Mouse (Mus musculus) MEL (cell line): ENCODE measurements around the gene Hps4. TPM values are rescaled to one million over a fixed set of nuclear protein-coding genes. Genes with fewer than 3 reads are reported as not detected.

ENCODE experiments used
- DNase-seq: peaks from one replicate; pipeline ENCODE4 v3.0.0; 2011; ENCODE audit warnings: low read depth, low spot score
- H3K27ac ChIP-seq: 2 replicates; pipeline ENCODE4 v1.5.1; 2012; ENCODE audit warnings: low read depth, mild to moderate bottlenecking, control low read depth, low read length, moderate library complexity; ENCODE audit not compliant: control insufficient read depth
- H3K27me3 ChIP-seq, 2 experiments: fragments of 150-350 bp in 1 of 2; sonication (generic) in 1 of 2; 2 replicates each; pipeline ENCODE4 v1.6.1; 2012; ENCODE audit warnings: low read length in 2 of 2, mild to moderate bottlenecking in 2 of 2, improper control_type of control experiment in 1 of 2, moderate library complexity in 1 of 2; ENCODE audit not compliant: insufficient read depth in 2 of 2, control insufficient read depth in 1 of 2
- H3K36me3 ChIP-seq, 2 experiments: 2 replicates each; pipeline ENCODE4 v1.6.1; 2012 to 2014; ENCODE audit warnings: low read length in 2 of 2, improper control_type of control experiment in 1 of 2, inconsistent platforms in 1 of 2, mild to moderate bottlenecking in 1 of 2; ENCODE audit not compliant: insufficient read depth in 2 of 2, control insufficient read depth in 1 of 2
- H3K4me1 ChIP-seq, 2 experiments: fragments of 150-350 bp in 1 of 2; sonication (generic) in 1 of 2; 2 replicates each; pipeline ENCODE4 v1.6.1; 2012; ENCODE audit warnings: low read length in 2 of 2, improper control_type of control experiment in 1 of 2, mild to moderate bottlenecking in 1 of 2; ENCODE audit not compliant: insufficient read depth in 2 of 2, control insufficient read depth in 1 of 2
- H3K4me3 ChIP-seq, 2 experiments: fragments of 150-350 bp in 1 of 2; sonication (generic) in 1 of 2; 2 replicates each; pipeline ENCODE4 v1.5.1; 2012; ENCODE audit warnings: low read depth in 2 of 2, low read length in 2 of 2, mild to moderate bottlenecking in 2 of 2, moderate library complexity in 2 of 2, control low read depth in 1 of 2, improper control_type of control experiment in 1 of 2; ENCODE audit not compliant: control insufficient read depth in 1 of 2, insufficient read depth in 1 of 2
- H3K79me2 ChIP-seq: 2 replicates; pipeline ENCODE4 v1.6.1; 2012; ENCODE audit warnings: mild to moderate bottlenecking, low read length, moderate library complexity; ENCODE audit not compliant: control insufficient read depth, poor library complexity, insufficient read depth
- H3K9ac ChIP-seq: 2 replicates; pipeline ENCODE4 v1.6.1; 2012; ENCODE audit warnings: low read depth, mild to moderate bottlenecking, control low read depth, low read length, moderate library complexity; ENCODE audit not compliant: control insufficient read depth, poor library complexity, severe bottlenecking
- H3K9me3 ChIP-seq: fragments of 150-350 bp; sonication (generic); replicated peaks from 2 replicates; pipeline ENCODE4 v1.6.1; 2012; ENCODE audit warnings: mild to moderate bottlenecking, low read length, improper control_type of control experiment, moderate library complexity; ENCODE audit not compliant: insufficient read depth
- BHLHE40 ChIP-seq: IDR thresholded peaks from 2 replicates; pipeline ENCODE4 v1.6.1; 2012; ENCODE audit warnings: low read depth, mild to moderate bottlenecking, inconsistent platforms, low read length, improper control_type of control experiment, borderline replicate concordance
- CHD1 ChIP-seq: IDR thresholded peaks from 2 replicates; pipeline ENCODE4 v1.6.1; 2012; ENCODE audit warnings: low read depth, mild to moderate bottlenecking, inconsistent platforms, low read length, improper control_type of control experiment
- CHD2 ChIP-seq: IDR thresholded peaks from 2 replicates; pipeline ENCODE4 v1.6.1; 2011; ENCODE audit warnings: low read length, improper control_type of control experiment
- CTCF ChIP-seq, 3 experiments: IDR thresholded peaks in 2 of 3; conservative IDR thresholded peaks in 1 of 3; 2 replicates each; pipeline ENCODE4 v1.5.1; 2011 to 2012; ENCODE audit warnings: low read length in 3 of 3, low read depth in 2 of 3, mild to moderate bottlenecking in 2 of 3, improper control_type of control experiment in 1 of 3, inconsistent platforms in 1 of 3, mixed read lengths in 1 of 3, moderate library complexity in 1 of 3; ENCODE audit not compliant: control insufficient read depth in 1 of 3, insufficient read depth in 1 of 3, poor library complexity in 1 of 3, severe bottlenecking in 1 of 3
- ELF1 ChIP-seq: IDR thresholded peaks from 2 replicates; pipeline ENCODE4 v1.6.1; 2014; ENCODE audit warnings: low read depth, mild to moderate bottlenecking, inconsistent platforms, low read length, improper control_type of control experiment, moderate library complexity
- JUND ChIP-seq: IDR thresholded peaks from 2 replicates; pipeline ENCODE4 v1.6.1; 2011; ENCODE audit warnings: low read depth, mild to moderate bottlenecking, improper control_type of control experiment, low read length
- MAFK ChIP-seq: IDR thresholded peaks from 2 replicates; pipeline ENCODE4 v1.6.1; 2011; ENCODE audit warnings: low read depth, mild to moderate bottlenecking, low read length, improper control_type of control experiment, borderline replicate concordance
- MXI1 ChIP-seq: IDR thresholded peaks from 2 replicates; pipeline ENCODE4 v1.6.1; 2011; ENCODE audit warnings: mild to moderate bottlenecking, low read depth, low read length, improper control_type of control experiment
- NRF1 ChIP-seq: IDR thresholded peaks from 2 replicates; pipeline ENCODE4 v1.6.1; 2014; ENCODE audit warnings: low read depth, mild to moderate bottlenecking, inconsistent platforms, low read length, improper control_type of control experiment, moderate library complexity; ENCODE audit not compliant: poor library complexity, insufficient read depth, severe bottlenecking
- POLR2A ChIP-seq, 2 experiments: IDR thresholded peaks; 2 replicates each; pipeline ENCODE4 v1.6.1; 2011 to 2012; ENCODE audit warnings: low read length in 2 of 2, mild to moderate bottlenecking in 2 of 2, control low read depth in 1 of 2, improper control_type of control experiment in 1 of 2, low read depth in 1 of 2, moderate library complexity in 1 of 2; ENCODE audit not compliant: control insufficient read depth in 1 of 2, insufficient read depth in 1 of 2, poor library complexity in 1 of 2
- RAD21 ChIP-seq: IDR thresholded peaks from 2 replicates; pipeline ENCODE4 v1.6.1; 2011; ENCODE audit warnings: mild to moderate bottlenecking, low read depth, low read length, improper control_type of control experiment
- SMC3 ChIP-seq: IDR thresholded peaks from 2 replicates; pipeline ENCODE4 v1.6.1; 2011; ENCODE audit warnings: low read depth, low read length, improper control_type of control experiment
- TCF12 ChIP-seq: IDR thresholded peaks from 2 replicates; pipeline ENCODE4 v1.6.1; 2014; ENCODE audit warnings: low read depth, mild to moderate bottlenecking, inconsistent platforms, low read length, improper control_type of control experiment, moderate library complexity
- USF2 ChIP-seq, 2 experiments: IDR thresholded peaks; 2 replicates each; pipeline ENCODE4 v1.6.1; 2011 to 2012; ENCODE audit warnings: improper control_type of control experiment in 2 of 2, low read length in 2 of 2, borderline replicate concordance in 1 of 2, inconsistent platforms in 1 of 2, low read depth in 1 of 2, mild to moderate bottlenecking in 1 of 2; ENCODE audit not compliant: insufficient read depth in 1 of 2
- ZC3H11A ChIP-seq: IDR thresholded peaks from 2 replicates; pipeline ENCODE4 v1.6.1; 2012; ENCODE audit warnings: low read depth, mild to moderate bottlenecking, inconsistent platforms, low read length, improper control_type of control experiment
- ZMIZ1 ChIP-seq: IDR thresholded peaks from 2 replicates; pipeline ENCODE4 v1.6.1; 2012; ENCODE audit warnings: low read depth, mild to moderate bottlenecking, inconsistent platforms, low read length, improper control_type of control experiment, moderate library complexity
- ZNF384 ChIP-seq: IDR thresholded peaks from 2 replicates; pipeline ENCODE4 v1.6.1; 2012; ENCODE audit warnings: low read depth, mild to moderate bottlenecking, inconsistent platforms, low read length, improper control_type of control experiment
- polyA plus RNA-seq, 2 experiments: library from polyadenylated mRNA; stranded (reverse) in 1 of 2; unstranded in 1 of 2; fragments of >175 nt in 1 of 2; fragments of >200 nt in 1 of 2; gene quantifications; 2 replicates each; pipeline versions ENCODE4 v1.2.1 to v1.2.4; 2012; ENCODE audit warnings: low replicate concordance in 2 of 2, low read depth in 1 of 2; ENCODE audit not compliant: insufficient read length in 2 of 2, insufficient read depth in 1 of 2, missing spikeins in 1 of 2
- total RNA-seq: library from RNA; depleted of rRNA; stranded (reverse); fragments of 300-350 nt; gene quantifications from 2 replicates; pipeline ENCODE4 v1.2.3, GENCODE M21; 2012; rRNA removed

The Hps4 gene
- total and polyA plus RNA-seq, 3 experiments = 37.1 to 41.7 TPM; not detected in 1

DNA sequence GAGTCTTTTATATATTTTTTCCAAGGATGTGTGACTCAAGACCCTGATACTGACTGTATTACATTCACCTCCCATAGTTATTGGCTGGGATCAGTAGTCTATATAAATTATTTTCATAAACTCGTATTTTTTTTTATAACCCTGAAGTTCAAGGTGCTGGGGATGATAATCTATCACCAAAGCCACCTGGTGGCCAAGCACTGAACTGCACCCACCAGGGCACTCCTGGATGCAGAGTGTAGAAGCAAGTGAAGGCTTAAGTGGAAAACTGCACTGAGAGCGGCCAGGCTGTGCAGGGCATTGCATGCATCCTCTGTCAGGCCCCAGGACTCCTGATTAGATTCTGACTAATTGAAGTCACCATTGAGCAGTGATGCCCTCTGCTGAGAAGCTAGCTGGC, 84.4 kb downstream of the Hps4 start:
- no peak overlapping the region for H3K27ac ChIP-seq
- DNase-seq = peak; percentile 43
- no peaks in the 10 kb centered on the region for H3K27me3 ChIP-seq
- no peaks in the 10 kb centered on the region for H3K79me2 ChIP-seq
- no peaks in the 10 kb centered on the region for H3K4me1 ChIP-seq
- no peaks in the 10 kb centered on the region for H3K9me3 ChIP-seq
- no peak overlapping the region for H3K4me3 ChIP-seq
- no peak overlapping the region for H3K9ac ChIP-seq
- TF ChIP-seq MXI1 (no peak), JUND (no peak), ZMIZ1 (no peak), ZNF384 (0 out of 2 replicates have a peak, but pooled peaks have one; percentile 19), CHD2 (no peak), SMC3 (peak; percentile 73), RAD21 (peak; percentile 64), BHLHE40 (no peak), NRF1 (no peak), ZC3H11A (peak; percentile 51), ELF1 (no peak), USF2 (IDR thresholded peaks at IDR 0.05; ENCODE audit: borderline replicate concordance in 1 of 2, insufficient read depth in 1 of 2, low read depth in 1 of 2, low read length in 2 of 2) (no peak), TCF12 (no peak), POLR2A (IDR thresholded peaks at IDR 0.05; ENCODE audit: control insufficient read depth in 1 of 2, insufficient read depth in 1 of 2, low read depth in 1 of 2, low read length in 2 of 2, poor library complexity in 1 of 2) (no peak), MAFK (no peak), CTCF (IDR thresholded peaks at IDR 0.05 in 2 of 3, conservative IDR thresholded peaks at IDR 0.05 in 1 of 3; ENCODE audit: control insufficient read depth in 1 of 3, insufficient read depth in 1 of 3, low read depth in 2 of 3, low read length in 3 of 3, poor library complexity in 1 of 3, severe bottlenecking in 1 of 3) (peak; percentile 68 to 73 (median 71)), CHD1 (no peak)
- no peaks in the 10 kb centered on the region for H3K36me3 ChIP-seq

Other genes starting within 250 kb of the Hps4 start
- 0.29 and 0.39 TPM in 2 replicates for gene Cryba4, start 90.6 kb upstream of the Hps4 start, total RNA-seq
- under 1 TPM in 1 of 2 experiments, not detected in 1; 0.77 TPM for gene Cryba4, start 90.6 kb upstream of the Hps4 start, polyA plus RNA-seq
- gene Crybb1, start 87.3 kb upstream of the Hps4 start, total RNA-seq = 0.27 TPM in 1 of 2 replicates, not detected in the other
- gene Crybb1, start 87.3 kb upstream of the Hps4 start, polyA plus RNA-seq = under 1 TPM in 1 of 2 experiments, not detected in 1; 0.24 TPM
- 63.1 and 86.1 TPM in 2 replicates for gene Tpst2, start 66.4 kb upstream of the Hps4 start, total RNA-seq
- 10 to 100 TPM in 1 of 2 experiments, not detected in 1; 57.8 TPM for gene Tpst2, start 66.4 kb upstream of the Hps4 start, polyA plus RNA-seq
- 30.3 and 34.6 TPM in 2 replicates for gene Tfip11, start 16.7 kb upstream of the Hps4 start, total RNA-seq
- gene Tfip11, start 16.7 kb upstream of the Hps4 start, polyA plus RNA-seq = 10 to 100 TPM in 1 of 2 experiments, not detected in 1; 44.7 TPM
- gene Srrd, start within 50 bp of the Hps4 start, total RNA-seq = 29.4 and 36.5 TPM in 2 replicates
- 10 to 100 TPM in 1 of 2 experiments, not detected in 1; 49.3 TPM for gene Srrd, start within 50 bp of the Hps4 start, polyA plus RNA-seq
- 0.04 TPM in 1 of 2 replicates, not detected in the other for gene Gm6583, start 12.9 kb downstream of the Hps4 start, total RNA-seq
- gene Gm6583, start 12.9 kb downstream of the Hps4 start, polyA plus RNA-seq = under 1 TPM in 1 of 2 experiments, not detected in 1; 0.11 TPM
- gene Asphd2, start 51.8 kb downstream of the Hps4 start, total RNA-seq = 0.08 TPM in 1 of 2 replicates, not detected in the other
- gene Asphd2, start 51.8 kb downstream of the Hps4 start, polyA plus RNA-seq = not detected
- gene Gm6588, start 106.3 kb downstream of the Hps4 start, total RNA-seq = not detected in 2 replicates
- gene Gm6588, start 106.3 kb downstream of the Hps4 start, polyA plus RNA-seq = not detected
- not detected in 2 replicates for gene Sez6l, start 234.1 kb downstream of the Hps4 start, total RNA-seq
- gene Sez6l, start 234.1 kb downstream of the Hps4 start, polyA plus RNA-seq = not detected